In the genomic region with DNA sequence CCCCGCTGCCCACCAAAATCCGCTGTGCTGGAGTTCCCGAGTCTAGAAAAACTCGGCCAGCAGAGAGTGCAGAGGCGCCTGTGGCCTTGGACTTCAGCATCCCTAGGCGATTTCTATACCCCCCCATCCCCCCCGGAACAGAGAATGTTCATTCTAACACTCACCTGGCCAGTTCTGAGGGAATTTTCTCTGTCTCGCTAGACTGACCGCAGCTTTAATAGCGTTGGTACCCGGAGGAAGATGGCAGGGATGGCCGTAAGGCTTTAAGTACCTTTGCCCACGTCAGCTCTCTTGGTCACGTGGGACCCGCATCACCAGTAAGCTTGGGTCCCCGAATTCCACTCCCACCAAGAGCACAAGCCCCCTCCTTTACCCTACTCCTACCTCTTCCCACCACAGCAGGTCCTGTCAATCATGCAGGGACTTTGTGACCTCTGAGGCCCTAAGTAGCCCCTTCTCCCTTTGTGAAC, we compare ENCODE assay signal across 8 mouse cellular contexts. TPM values are rescaled to one million over a fixed set of nuclear protein-coding genes. Genes with fewer than 3 reads are reported as not detected.
DNase-seq lines count a peak whose midpoint lies in the region; ATAC-seq and TF ChIP-seq lines count a peak whose summit lies in the region.

TSS of gene Armcx2 (minus strand) at position 467 of the 470 bp plus-strand sequence.

- H3K9ac ChIP-seq in MEL (ENCODE audit: control insufficient read depth, low read depth, low read length, poor library complexity, severe bottlenecking) = peak within 1 kb of the TSS; percentile 47
- peak within 1 kb of the TSS; percentile 66 for H3K9ac ChIP-seq in forebrain, embryonic 12.5 days
- H3K9ac ChIP-seq in liver, postnatal 0 days (replicated peaks) = peak within 1 kb of the TSS; percentile 46; the same call in 1 of the 2 replicates
- peak within 1 kb of the TSS; percentile 83 for H3K9ac ChIP-seq in neural tube, embryonic 13.5 days

- peaks cover 0 to 4% of the 10 kb centered on the region in 2 experiments; a peak in 1 of 4 replicates for H3K36me3 ChIP-seq in MEL (ENCODE audit: control insufficient read depth in 1 of 2, insufficient read depth in 2 of 2, low read length in 2 of 2)
- peaks cover 20% of the 10 kb centered on the region for H3K36me3 ChIP-seq in forebrain, embryonic 12.5 days (replicated peaks)
- no peaks in the 10 kb centered on the region for H3K36me3 ChIP-seq in liver, postnatal 0 days (replicated peaks; ENCODE audit: insufficient read depth, low read length)
- peaks cover 23% of the 10 kb centered on the region for H3K36me3 ChIP-seq in neural tube, embryonic 13.5 days

- no peak for TF ChIP-seq RAD21 in MEL (IDR thresholded peaks at IDR 0.05; ENCODE audit: low read depth, low read length)

- peaks cover 0 to 12% of the 10 kb centered on the region in 2 experiments; a peak in 2 of 4 replicates for H3K4me1 ChIP-seq in MEL (ENCODE audit: control insufficient read depth in 1 of 2, insufficient read depth in 2 of 2, low read length in 2 of 2)
- 0 out of 2 replicates have a peak, but pooled peaks cover 6% of the 10 kb centered on the region for H3K4me1 ChIP-seq in forebrain, embryonic 12.5 days
- H3K4me1 ChIP-seq in liver, postnatal 0 days (ENCODE audit: insufficient read depth) = no peaks in the 10 kb centered on the region; the same call in 1 of the 2 replicates
- peaks cover 17% of the 10 kb centered on the region for H3K4me1 ChIP-seq in neural tube, embryonic 13.5 days (replicated peaks)

- peak; percentile 41 to 50; a peak in 2 of 4 replicates for TF ChIP-seq POLR2A in MEL (IDR thresholded peaks at IDR 0.05; ENCODE audit: control insufficient read depth in 1 of 2, insufficient read depth in 1 of 2, low read depth in 1 of 2, low read length in 2 of 2, poor library complexity in 1 of 2)

- ATAC-seq in forebrain, embryonic 12.5 days (ENCODE audit: low FRiP score) = peak; percentile 92
- peak; percentile 74 for ATAC-seq in liver, postnatal 0 days
- ATAC-seq in neural tube, embryonic 13.5 days (ENCODE audit: low read depth) = peak; percentile 87

- peak; percentile 71 for DNase-seq in MEL (ENCODE audit: low read depth, low spot score)
- DNase-seq in brain, embryonic 18.5 days (ENCODE audit: low read depth, low spot score) = peak; percentile 60
- peak; percentile 34 to 43 for DNase-seq in heart, postnatal 14 days
- peak; percentile 61 to 77 for DNase-seq in kidney, postnatal 4 days
- peak; percentile 33 for DNase-seq in liver, postnatal 0 days
- DNase-seq in thymus, postnatal 14 days = peak; percentile 49

- H3K9me3 ChIP-seq in MEL (replicated peaks; ENCODE audit: insufficient read depth, low read length) = no peaks in the 10 kb centered on the region
- no peaks in the 10 kb centered on the region for H3K9me3 ChIP-seq in forebrain, embryonic 12.5 days
- H3K9me3 ChIP-seq in liver, postnatal 0 days (ENCODE audit: low read length) = no peaks in the 10 kb centered on the region
- no peaks in the 10 kb centered on the region for H3K9me3 ChIP-seq in neural tube, embryonic 13.5 days

- no peak within 1 kb of the TSS for H3K27ac ChIP-seq in MEL (ENCODE audit: control insufficient read depth, low read depth, low read length)
- H3K27ac ChIP-seq in forebrain, embryonic 12.5 days = peak within 1 kb of the TSS; percentile 83
- no peak within 1 kb of the TSS for H3K27ac ChIP-seq in liver, postnatal 0 days (ENCODE audit: low read depth)
- peak within 1 kb of the TSS; percentile 88 for H3K27ac ChIP-seq in neural tube, embryonic 13.5 days (replicated peaks)

- WGBS in forebrain, embryonic 12.5 days = 15% methylated on average over 16 of the region's 16 CpGs
- WGBS in liver, postnatal 0 days (ENCODE audit: insufficient replicate concordance) = 20% methylated on average over 16 of the region's 16 CpGs
- 13% methylated on average over 16 of the region's 16 CpGs for WGBS in neural tube, embryonic 13.5 days

- no peak for TF ChIP-seq EP300 in MEL (IDR thresholded peaks at IDR 0.05; ENCODE audit: low read depth in 1 of 2, low read length in 2 of 2)
- no peak for TF ChIP-seq EP300 in liver, postnatal 0 days (IDR thresholded peaks at IDR 0.05; ENCODE audit: low read depth)

- intact Hi-C loops in heart, postnatal 14 days (cut with DNase I) = loop anchor here (5.0 kb wide), 1 partner anchor 51 kb away; the partner anchor contains the start of gene Armcx3

- H3K27me3 ChIP-seq in MEL (ENCODE audit: control insufficient read depth in 1 of 2, insufficient read depth in 2 of 2, low read length in 2 of 2) = peaks cover 1 to 10% of the 10 kb centered on the region in 2 experiments; a peak in 3 of 4 replicates
- H3K27me3 ChIP-seq in forebrain, embryonic 12.5 days = peaks cover 47% of the 10 kb centered on the region
- H3K27me3 ChIP-seq in liver, postnatal 0 days (ENCODE audit: insufficient read depth, low read length) = no peaks in the 10 kb centered on the region
- H3K27me3 ChIP-seq in neural tube, embryonic 13.5 days = peaks cover 20% of the 10 kb centered on the region

- no peak for TF ChIP-seq CTCF in MEL (IDR thresholded peaks at IDR 0.05 in 2 of 3, conservative IDR thresholded peaks at IDR 0.05 in 1 of 3; ENCODE audit: control insufficient read depth in 1 of 3, insufficient read depth in 1 of 3, low read depth in 2 of 3, low read length in 3 of 3, poor library complexity in 1 of 3, severe bottlenecking in 1 of 3)
- no peak for TF ChIP-seq CTCF in liver, postnatal 0 days (IDR thresholded peaks at IDR 0.05; ENCODE audit: low read depth)

- H3K4me3 ChIP-seq in MEL (ENCODE audit: control insufficient read depth in 1 of 2, insufficient read depth in 1 of 2, low read depth in 2 of 2, low read length in 2 of 2) = peak within 1 kb of the TSS; percentile 78
- H3K4me3 ChIP-seq in forebrain, embryonic 12.5 days (replicated peaks) = peak within 1 kb of the TSS; percentile 60
- H3K4me3 ChIP-seq in liver, postnatal 0 days (ENCODE audit: low read depth, low read length) = peak within 1 kb of the TSS; percentile 51
- H3K4me3 ChIP-seq in neural tube, embryonic 13.5 days = peak within 1 kb of the TSS; percentile 60

- peak within 1 kb of the TSS; percentile 54 for H3K4me2 ChIP-seq in forebrain, embryonic 12.5 days
- peak within 1 kb of the TSS; percentile 76 for H3K4me2 ChIP-seq in liver, postnatal 0 days (ENCODE audit: low read depth, low read length)
- H3K4me2 ChIP-seq in neural tube, embryonic 13.5 days = peak within 1 kb of the TSS; percentile 64

- no peaks in the 10 kb centered on the region for H3K79me2 ChIP-seq in MEL (ENCODE audit: control insufficient read depth, insufficient read depth, low read length, poor library complexity)

TF ChIP-seq in MEL, 35 proteins besides CTCF, POLR2A, EP300 and RAD21:
- TF ChIP-seq TAL1 (IDR thresholded peaks at IDR 0.05; ENCODE audit: low read length) (no peak), MEF2A (IDR thresholded peaks at IDR 0.05; ENCODE audit: extremely low read depth, insufficient replicate concordance, low read depth, low read length, poor library complexity, severe bottlenecking) (no peak), RCOR1 (IDR thresholded peaks at IDR 0.05; ENCODE audit: low read depth, low read length) (no peak), USF2 (IDR thresholded peaks at IDR 0.05; ENCODE audit: borderline replicate concordance in 1 of 2, insufficient read depth in 1 of 2, low read depth in 1 of 2, low read length in 2 of 2) (peak in 1 of 2 experiments; percentile 65; a peak in 1 of 4 replicates), KAT2A (conservative IDR thresholded peaks at IDR 0.05; ENCODE audit: low read depth, low read length) (no peak), ZNF384 (IDR thresholded peaks at IDR 0.05; ENCODE audit: low read depth, low read length) (no peak), HCFC1 (IDR thresholded peaks at IDR 0.05; ENCODE audit: low read depth, low read length) (no peak), ELF1 (IDR thresholded peaks at IDR 0.05; ENCODE audit: low read depth, low read length) (no peak), ZKSCAN1 (IDR thresholded peaks at IDR 0.05; ENCODE audit: low read depth, low read length) (no peak), UBTF (IDR thresholded peaks at IDR 0.05; ENCODE audit: borderline replicate concordance, insufficient read depth, low read depth, low read length) (no peak), POLR2AphosphoS2 (IDR thresholded peaks at IDR 0.05; ENCODE audit: low read length) (no peak), ZMIZ1 (IDR thresholded peaks at IDR 0.05; ENCODE audit: low read depth, low read length) (no peak), NRF1 (IDR thresholded peaks at IDR 0.05; ENCODE audit: insufficient read depth, low read depth, low read length, poor library complexity, severe bottlenecking) (no peak), MYC (IDR thresholded peaks at IDR 0.05; ENCODE audit: low read depth, low read length) (no peak), USF1 (IDR thresholded peaks at IDR 0.05; ENCODE audit: low read depth, low read length) (peak; percentile 92), NELFE (IDR thresholded peaks at IDR 0.05; ENCODE audit: low read depth, low read length) (peak; percentile 51), BHLHE40 (IDR thresholded peaks at IDR 0.05; ENCODE audit: borderline replicate concordance, low read depth, low read length) (0 out of 2 replicates have a peak, but pooled peaks have one; percentile 14), MAX (IDR thresholded peaks at IDR 0.05; ENCODE audit: low read length) (peak; percentile 76), MAZ (IDR thresholded peaks at IDR 0.05; ENCODE audit: low read depth, low read length) (0 out of 2 replicates have a peak, but pooled peaks have one; percentile 21), TBP (IDR thresholded peaks at IDR 0.05; ENCODE audit: low read depth, low read length) (peak; percentile 61; the same call in 1 of the 2 replicates)

RNA-seq across cellular contexts. Expression of gene Armcx2, which starts in this region (rescaled TPM):
- 10.2 and 11.8 TPM in 2 replicates for total RNA-seq in MEL (2012; rRNA removed)
- 10 to 100 TPM in 1 of 2 experiments, not detected in 1; 13.0 TPM for polyA plus RNA-seq in MEL (2012; ENCODE audit: insufficient read depth in 1 of 2, insufficient read length in 2 of 2, low read depth in 1 of 2, low replicate concordance in 2 of 2, missing spikeins in 1 of 2)
- polyA plus RNA-seq in forebrain, embryonic 12.5 days (2016; fragmentation: Nextera tagmentation; extraction: Ambion mirVana) = 72.8 and 77.5 TPM in 2 replicates
- 10 to 100 TPM; 15.6 to 15.8 TPM for total RNA-seq in heart, postnatal 14 days (2021)
- 3.6 and 4.0 TPM in 2 replicates for polyA plus RNA-seq in liver, postnatal 0 days (2015; fragmentation: Nextera tagmentation; extraction: Ambion mirVana)
- 86.3 and 87.0 TPM in 2 replicates for polyA plus RNA-seq in neural tube, embryonic 13.5 days (2015; fragmentation: Nextera tagmentation; extraction: Ambion mirVana)

Comparison
In these comparisons a context has a peak if more than half of its experiments do, and no peak if none do; other contexts are left out.
1. H3K27ac ChIP-seq: peak in forebrain, embryonic 12.5 days (single experiment) and neural tube, embryonic 13.5 days (single experiment); none in MEL (single experiment) and liver, postnatal 0 days (single experiment).
2. Peak in every context shown above with its lines, with median percentiles within 50 percentile points of each other: DNase-seq, H3K4me3 ChIP-seq, H3K9ac ChIP-seq, ATAC-seq and H3K4me2 ChIP-seq.